Mouse (Mus musculus): ENCODE results near the gene Grap. TPM values are rescaled to one million over a fixed set of nuclear protein-coding genes. Genes with fewer than 3 reads are reported as not detected.
A peak's percentile ranks its signal among the peaks of the same experiment; 100 is the strongest.

Gene Grap
- polyA plus RNA-seq, 1 experiment from 2014 or later: 10.3 TPM

DNA sequence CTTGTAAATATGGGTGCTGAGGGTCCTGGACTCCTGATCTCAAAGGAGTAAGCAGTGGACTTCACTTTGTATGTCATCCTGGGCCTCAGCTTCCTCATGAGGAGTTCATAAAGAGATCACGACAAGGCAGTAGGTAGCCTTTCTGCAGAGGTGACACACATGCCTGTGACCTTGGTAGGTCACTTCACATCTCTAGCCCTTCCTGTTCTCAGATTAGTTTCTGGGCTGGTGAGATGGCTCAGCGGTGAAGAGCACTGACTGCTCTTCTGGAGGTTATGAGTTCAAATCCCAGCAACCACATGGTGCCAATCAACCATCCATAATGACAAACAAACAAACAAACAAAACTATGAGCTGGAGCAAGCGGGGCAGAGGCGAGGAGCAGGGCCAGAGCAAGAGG is 24.6 kb downstream of the Grap start:
- Histone ChIP-seq H3K4me2 (ENCODE audit: low read length) (no peak overlapping the region), H3K4me3 (ENCODE audit: control insufficient read depth in 1 of 2, insufficient read depth in 1 of 2, low read depth in 1 of 2, low read length in 2 of 2) (no peak overlapping the region), H3K9me3 (ENCODE audit: control insufficient read depth, low read length) (no peaks in the 10 kb centered on the region), H3K9ac (ENCODE audit: low read length) (no peak overlapping the region), H3K36me3 (ENCODE audit: control insufficient read depth, insufficient read depth, low read length) (no peaks in the 10 kb centered on the region), H3K4me1 (ENCODE audit: control insufficient read depth in 2 of 2, insufficient read depth in 2 of 2, low read length in 2 of 2) (0 out of 4 replicates have a peak, but pooled peaks cover 0 to 3% of the 10 kb centered on the region in 2 experiments), H3K27ac (replicated peaks in 1 of 2; ENCODE audit: control insufficient read depth in 1 of 2, insufficient read depth in 1 of 2, low read depth in 2 of 2, low read length in 2 of 2) (no peak overlapping the region), H3K27me3 (ENCODE audit: control insufficient read depth, insufficient read depth, low read length) (peaks cover 6% of the 10 kb centered on the region)
- ATAC-seq (ENCODE audit: insufficient number of reproducible peaks, insufficient read depth, low FRiP score, low read depth): no peak
- 87% methylated on average over 4 of the region's 4 CpGs for WGBS

- Histone ChIP-seq H3K27me3 (ENCODE audit: control insufficient read depth, insufficient read depth, low read length) (peaks cover 16% of the 10 kb centered on the region), H3K36me3 (ENCODE audit: control insufficient read depth, insufficient read depth, low read length) (no peaks in the 10 kb centered on the region), H3K9me3 (ENCODE audit: control insufficient read depth, low read length) (no peaks in the 10 kb centered on the region), H3K4me3 (ENCODE audit: control insufficient read depth in 1 of 2, insufficient read depth in 1 of 2, low read depth in 1 of 2, low read length in 2 of 2) (no peak overlapping the region), H3K4me1 (ENCODE audit: control insufficient read depth in 2 of 2, insufficient read depth in 2 of 2, low read length in 2 of 2) (peaks cover 8% of the 10 kb centered on the region in 2 experiments; a peak in 3 of 4 replicates), H3K9ac (ENCODE audit: low read length) (no peak overlapping the region), H3K27ac (replicated peaks in 1 of 2; ENCODE audit: control insufficient read depth in 1 of 2, insufficient read depth in 1 of 2, low read depth in 2 of 2, low read length in 2 of 2) (no peak overlapping the region), H3K4me2 (ENCODE audit: low read length) (no peak overlapping the region)
- no peak for ATAC-seq (ENCODE audit: insufficient number of reproducible peaks, insufficient read depth, low FRiP score, low read depth)
- WGBS: 69% methylated on average over 4 of the region's 4 CpGs
These were observed 26.2 kb downstream of the Grap start for GRCm38 (mm10) chr11:61679091-61679866.

DNA sequence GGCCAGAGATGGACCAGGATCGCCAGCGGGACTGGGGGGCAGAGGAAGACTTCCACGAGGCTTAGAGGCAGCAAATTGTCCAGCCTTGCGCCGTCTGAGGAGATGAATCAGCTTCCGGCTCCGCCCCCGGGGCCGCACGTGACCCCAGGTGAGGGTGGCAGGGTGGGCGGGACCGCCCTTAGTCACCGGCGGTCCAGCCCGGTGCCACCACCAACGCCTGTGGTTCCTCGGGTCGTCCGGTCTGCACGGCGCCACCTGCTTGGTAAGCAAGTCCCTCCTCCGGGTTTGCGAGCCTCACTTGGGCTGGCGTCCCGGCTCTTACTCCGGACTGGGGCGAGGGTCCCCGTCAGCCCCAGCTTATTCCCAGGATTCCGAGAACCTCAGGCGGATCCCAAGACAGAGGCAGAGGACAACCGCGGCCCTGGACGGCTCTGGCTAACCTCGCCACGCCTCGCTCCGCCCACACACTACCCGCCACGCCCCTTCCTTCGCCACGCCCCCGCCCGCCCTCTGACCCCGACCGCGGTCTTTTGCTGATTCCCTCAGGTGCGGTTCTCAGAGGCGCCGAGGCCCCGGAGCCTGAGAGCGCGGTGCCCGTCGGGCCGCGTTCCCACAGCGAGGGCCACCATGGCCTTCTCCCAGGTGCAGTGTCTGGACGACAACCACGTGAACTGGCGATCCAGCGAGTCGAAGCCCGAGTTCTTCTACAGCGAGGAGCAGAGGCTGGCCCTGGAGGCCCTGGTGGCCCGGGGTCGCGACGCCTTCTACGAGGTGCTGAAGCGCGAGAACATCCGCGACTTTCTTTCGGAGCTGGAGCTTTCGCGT is 31.1 kb downstream of the Grap start, which contains the start of gene Fam83g:
Gene Fam83g, plus strand, starts transcription at position 185 of the 825 bp plus-strand sequence.
- H3K4me2 ChIP-seq (ENCODE audit: low read length): peak within 1 kb of the TSS; percentile 78
- peaks cover 16% of the 10 kb centered on the region for H3K27me3 ChIP-seq (ENCODE audit: control insufficient read depth, insufficient read depth, low read length)
- 3% methylated on average over 75 of the region's 76 CpGs for WGBS
- no peaks in the 10 kb centered on the region for H3K9me3 ChIP-seq (ENCODE audit: control insufficient read depth, low read length)
- ATAC-seq (ENCODE audit: insufficient number of reproducible peaks, insufficient read depth, low FRiP score, low read depth): peak; percentile 42
- no peaks in the 10 kb centered on the region for H3K36me3 ChIP-seq (ENCODE audit: control insufficient read depth, insufficient read depth, low read length)
- H3K4me1 ChIP-seq (ENCODE audit: control insufficient read depth in 2 of 2, insufficient read depth in 2 of 2, low read length in 2 of 2): peaks cover 34 to 49% of the 10 kb centered on the region in 2 experiments
- H3K4me3 ChIP-seq (ENCODE audit: control insufficient read depth in 1 of 2, insufficient read depth in 1 of 2, low read depth in 1 of 2, low read length in 2 of 2): peak within 1 kb of the TSS; percentile 42
- H3K9ac ChIP-seq (ENCODE audit: low read length): peak within 1 kb of the TSS; percentile 52; the same call in 1 of the 2 replicates
- H3K27ac ChIP-seq (replicated peaks in 1 of 2; ENCODE audit: control insufficient read depth in 1 of 2, insufficient read depth in 1 of 2, low read depth in 2 of 2, low read length in 2 of 2): no peak within 1 kb of the TSS

DNA sequence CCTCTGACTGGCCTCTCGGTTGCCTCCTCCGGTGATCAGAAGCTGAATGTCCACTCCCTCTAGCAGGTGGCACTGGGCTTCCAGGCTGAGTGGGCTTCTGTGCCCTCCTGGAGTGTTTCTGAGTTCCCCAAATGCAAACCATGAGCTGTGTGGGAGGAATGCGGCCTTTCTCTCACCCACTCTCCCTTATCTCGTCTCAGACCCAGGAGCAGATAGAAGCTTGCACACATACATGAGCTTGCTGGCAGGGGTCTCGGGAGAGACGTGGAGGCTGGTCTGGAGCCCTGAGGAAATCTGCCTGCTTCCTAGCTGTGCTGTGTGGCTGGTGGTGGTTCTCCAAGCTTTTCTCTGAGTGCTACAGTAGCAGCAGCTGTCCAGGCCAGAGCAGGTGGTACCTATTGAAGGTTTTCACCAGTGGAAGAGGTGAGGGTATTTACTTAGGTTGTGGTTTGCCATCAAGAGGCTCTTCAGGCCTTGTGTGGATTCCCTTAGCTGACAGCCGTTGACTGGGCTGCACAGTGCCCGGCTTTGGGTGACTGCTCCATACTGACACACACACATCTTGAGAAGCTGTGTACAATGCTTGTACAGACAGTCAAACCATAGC is 32.2 kb downstream of the Grap start:
- Histone ChIP-seq H3K4me2 (ENCODE audit: low read length) (peak overlapping the region; percentile 78), H3K9ac (ENCODE audit: low read length) (0 out of 2 replicates have a peak overlapping the region, but pooled peaks have one; percentile 8)
- ATAC-seq (ENCODE audit: insufficient number of reproducible peaks, insufficient read depth, low FRiP score, low read depth): no peak

DNA sequence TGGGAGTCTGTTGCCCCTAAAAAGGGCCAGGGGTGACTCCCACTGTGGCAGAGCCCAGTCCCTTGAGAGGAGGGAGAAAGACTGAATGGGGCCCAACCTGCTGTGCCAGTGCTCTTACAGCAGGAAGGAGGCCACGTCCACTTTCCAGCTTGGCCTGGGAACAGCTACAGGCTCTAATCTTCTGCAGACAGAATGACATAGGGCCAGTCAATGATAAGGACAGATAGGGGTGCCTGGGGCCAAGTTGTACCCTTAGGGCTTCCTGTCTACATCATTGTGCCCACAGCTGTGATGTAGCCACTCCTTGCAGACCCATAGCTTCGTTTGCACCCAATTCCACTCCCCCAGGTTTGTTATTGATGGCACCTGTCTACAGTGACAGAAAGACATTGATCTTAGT is 33.1 kb downstream of the Grap start:
- Histone ChIP-seq H3K4me1 (ENCODE audit: control insufficient read depth in 2 of 2, insufficient read depth in 2 of 2, low read length in 2 of 2) (peaks cover 42 to 59% of the 10 kb centered on the region in 2 experiments), H3K4me3 (ENCODE audit: control insufficient read depth in 1 of 2, insufficient read depth in 1 of 2, low read depth in 1 of 2, low read length in 2 of 2) (no peak overlapping the region), H3K27ac (replicated peaks in 1 of 2; ENCODE audit: control insufficient read depth in 1 of 2, insufficient read depth in 1 of 2, low read depth in 2 of 2, low read length in 2 of 2) (no peak overlapping the region), H3K9ac (ENCODE audit: low read length) (no peak overlapping the region), H3K27me3 (ENCODE audit: control insufficient read depth, insufficient read depth, low read length) (peaks cover 16% of the 10 kb centered on the region), H3K4me2 (ENCODE audit: low read length) (0 out of 2 replicates have a peak overlapping the region, but pooled peaks have one; percentile 78), H3K36me3 (ENCODE audit: control insufficient read depth, insufficient read depth, low read length) (no peaks in the 10 kb centered on the region), H3K9me3 (ENCODE audit: control insufficient read depth, low read length) (no peaks in the 10 kb centered on the region)
- no peak for ATAC-seq (ENCODE audit: insufficient number of reproducible peaks, insufficient read depth, low FRiP score, low read depth)
- WGBS: 14% methylated on average over 2 of the region's 2 CpGs

More for the DNA sequence above, 32.2 kb downstream of the Grap start:
- Histone ChIP-seq H3K27ac (replicated peaks in 1 of 2; ENCODE audit: control insufficient read depth in 1 of 2, insufficient read depth in 1 of 2, low read depth in 2 of 2, low read length in 2 of 2) (no peak overlapping the region), H3K36me3 (ENCODE audit: control insufficient read depth, insufficient read depth, low read length) (no peaks in the 10 kb centered on the region), H3K4me3 (ENCODE audit: control insufficient read depth in 1 of 2, insufficient read depth in 1 of 2, low read depth in 1 of 2, low read length in 2 of 2) (peak overlapping the region in 1 of 2 experiments; percentile 42; a peak in 1 of 4 replicates), H3K4me1 (ENCODE audit: control insufficient read depth in 2 of 2, insufficient read depth in 2 of 2, low read length in 2 of 2) (peaks cover 42 to 59% of the 10 kb centered on the region in 2 experiments), H3K27me3 (ENCODE audit: control insufficient read depth, insufficient read depth, low read length) (peaks cover 16% of the 10 kb centered on the region), H3K9me3 (ENCODE audit: control insufficient read depth, low read length) (no peaks in the 10 kb centered on the region)
- 47% methylated on average over 8 of the region's 8 CpGs for WGBS

DNA sequence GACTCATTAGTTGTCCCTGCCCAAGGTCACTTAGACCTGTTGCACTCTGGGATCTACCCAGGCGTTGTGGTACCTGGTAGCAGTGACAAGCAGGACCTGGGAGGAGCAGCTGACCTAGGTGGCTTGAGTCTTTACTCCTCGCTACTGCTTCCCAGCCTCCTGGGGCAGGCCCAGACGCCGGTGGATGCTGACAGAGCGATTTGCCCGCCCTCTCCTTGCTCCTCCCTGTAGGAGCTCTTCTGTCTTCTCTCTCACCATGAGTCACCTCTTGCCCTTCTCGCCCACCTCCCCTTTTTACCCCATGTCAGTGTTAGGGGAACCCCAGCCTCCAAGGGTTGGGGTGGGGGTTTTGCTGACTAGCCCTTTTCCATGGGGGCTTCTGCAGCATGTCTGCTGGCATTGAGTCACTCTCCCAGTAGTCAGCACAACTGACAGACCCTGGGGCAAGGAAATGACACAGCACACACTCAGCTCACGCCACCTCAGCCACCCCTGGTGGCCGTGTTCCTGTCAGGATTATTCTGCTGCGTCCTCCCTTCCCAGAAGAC is 33.9 kb downstream of the Grap start:
- WGBS: 54% methylated on average over 10 of the region's 10 CpGs
- Histone ChIP-seq H3K4me1 (ENCODE audit: control insufficient read depth in 2 of 2, insufficient read depth in 2 of 2, low read length in 2 of 2) (peaks cover 42 to 59% of the 10 kb centered on the region in 2 experiments), H3K9me3 (ENCODE audit: control insufficient read depth, low read length) (no peaks in the 10 kb centered on the region), H3K27ac (replicated peaks in 1 of 2; ENCODE audit: control insufficient read depth in 1 of 2, insufficient read depth in 1 of 2, low read depth in 2 of 2, low read length in 2 of 2) (no peak overlapping the region; a peak in 1 of 4 replicates), H3K36me3 (ENCODE audit: control insufficient read depth, insufficient read depth, low read length) (no peaks in the 10 kb centered on the region), H3K9ac (ENCODE audit: low read length) (no peak overlapping the region), H3K4me3 (ENCODE audit: control insufficient read depth in 1 of 2, insufficient read depth in 1 of 2, low read depth in 1 of 2, low read length in 2 of 2) (no peak overlapping the region), H3K4me2 (ENCODE audit: low read length) (no peak overlapping the region), H3K27me3 (ENCODE audit: control insufficient read depth, insufficient read depth, low read length) (peaks cover 16% of the 10 kb centered on the region)
- no peak for ATAC-seq (ENCODE audit: insufficient number of reproducible peaks, insufficient read depth, low FRiP score, low read depth)

DNA sequence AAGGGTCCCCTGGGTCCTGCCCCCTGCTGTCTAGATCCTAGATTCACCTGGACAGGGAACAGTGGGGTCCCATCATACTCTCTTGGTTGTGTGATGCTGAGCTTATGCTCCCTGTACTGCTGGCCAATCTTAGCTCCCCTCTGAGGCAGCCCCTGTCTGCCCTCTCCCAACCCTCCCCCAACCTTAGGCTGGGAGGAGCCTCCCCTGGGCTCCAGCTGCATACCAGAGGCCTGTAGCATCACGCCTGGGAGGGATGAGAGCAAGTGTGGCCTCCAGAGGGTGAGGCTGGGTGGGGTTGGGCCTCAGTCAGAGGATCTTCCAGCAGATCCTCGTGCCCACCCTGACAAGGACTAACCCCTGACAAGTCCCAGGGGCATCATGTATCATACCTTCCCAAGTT is 34.5 kb downstream of the Grap start:
- ATAC-seq (ENCODE audit: insufficient number of reproducible peaks, insufficient read depth, low FRiP score, low read depth): no peak; the same call in 1 of the 2 replicates
- Histone ChIP-seq H3K4me2 (ENCODE audit: low read length) (no peak overlapping the region), H3K4me1 (ENCODE audit: control insufficient read depth in 2 of 2, insufficient read depth in 2 of 2, low read length in 2 of 2) (peaks cover 42 to 59% of the 10 kb centered on the region in 2 experiments), H3K27ac (replicated peaks in 1 of 2; ENCODE audit: control insufficient read depth in 1 of 2, insufficient read depth in 1 of 2, low read depth in 2 of 2, low read length in 2 of 2) (no peak overlapping the region), H3K36me3 (ENCODE audit: control insufficient read depth, insufficient read depth, low read length) (no peaks in the 10 kb centered on the region), H3K9me3 (ENCODE audit: control insufficient read depth, low read length) (no peaks in the 10 kb centered on the region), H3K9ac (ENCODE audit: low read length) (no peak overlapping the region), H3K27me3 (ENCODE audit: control insufficient read depth, insufficient read depth, low read length) (peaks cover 14% of the 10 kb centered on the region), H3K4me3 (ENCODE audit: control insufficient read depth in 1 of 2, insufficient read depth in 1 of 2, low read depth in 1 of 2, low read length in 2 of 2) (no peak overlapping the region)
- 41% methylated on average over 2 of the region's 2 CpGs for WGBS
